Mouse (Mus musculus) adrenal gland, postnatal 36 days (tissue): ENCODE results near the gene N4bp2l1. TPM values are rescaled to one million over a fixed set of nuclear protein-coding genes. Genes with fewer than 3 reads are reported as not detected.
"Not testable (repeated sequence)": the region's sequence is repeated elsewhere in the genome, so short reads cannot be mapped to it uniquely, and the experiment has no call there.

Experiments used
- DNase-seq, 2 experiments: peaks; one replicate each; pipeline ENCODE4 v3.0.0; 2021; ENCODE audit warnings: mixed read lengths in 1 of 2
- long read RNA-seq, 2 experiments: library from polyadenylated mRNA; stranded (forward); transcript quantifications; one replicate each; pipeline ENCODE4 v2.0.0; 2021; ENCODE audit warnings: borderline sequencing depth in 2 of 2
- total RNA-seq, 2 experiments: library from RNA; stranded (reverse); gene quantifications; 2 replicates each; pipeline ENCODE4 v1.2.3; 2021

N4bp2l1 gene
- total RNA-seq: 10 to 100 TPM; 33.2 to 37.1 TPM
- long read RNA-seq, experiment 1, transcript N4bp2l1-201 (5 exons, 1,905 nt): major isoform, 26 of 39 reads
- long read RNA-seq, experiment 1, partial matches to known transcripts: 0 of 39 reads
- long read RNA-seq, experiment 1, other reads (novel, unspliced or antisense): 11 of 39 reads
- long read RNA-seq, experiment 2, transcript N4bp2l1-201 (5 exons, 1,905 nt): major isoform, 8 of 14 reads
- long read RNA-seq, experiment 2, partial matches to known transcripts: 0 of 14 reads
- long read RNA-seq, experiment 2, other reads (novel, unspliced or antisense): 4 of 14 reads

DNA sequence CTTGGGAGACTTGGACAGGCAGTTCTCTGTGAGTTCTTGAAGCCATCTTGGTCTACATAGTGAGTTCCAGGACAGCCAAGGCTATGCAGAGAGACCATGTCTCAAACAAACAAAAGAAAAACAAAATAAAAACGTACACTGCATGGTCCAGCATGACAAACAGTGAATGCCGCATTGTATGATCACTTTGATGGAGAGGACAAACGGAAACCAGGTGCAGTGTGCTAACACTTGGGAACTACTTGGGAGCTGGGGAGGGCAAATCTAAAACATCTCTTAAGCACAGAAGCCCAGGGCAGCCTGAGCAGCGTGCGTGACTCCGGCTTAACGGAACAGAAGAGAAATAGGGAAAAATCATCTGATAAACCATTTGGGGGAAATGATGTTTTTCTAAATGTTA, at the start of gene N4bp2l1:
N4bp2l1 (minus strand) TSS at position 101 of the 400 bp plus-strand sequence.
- DNase-seq: no peak

DNA sequence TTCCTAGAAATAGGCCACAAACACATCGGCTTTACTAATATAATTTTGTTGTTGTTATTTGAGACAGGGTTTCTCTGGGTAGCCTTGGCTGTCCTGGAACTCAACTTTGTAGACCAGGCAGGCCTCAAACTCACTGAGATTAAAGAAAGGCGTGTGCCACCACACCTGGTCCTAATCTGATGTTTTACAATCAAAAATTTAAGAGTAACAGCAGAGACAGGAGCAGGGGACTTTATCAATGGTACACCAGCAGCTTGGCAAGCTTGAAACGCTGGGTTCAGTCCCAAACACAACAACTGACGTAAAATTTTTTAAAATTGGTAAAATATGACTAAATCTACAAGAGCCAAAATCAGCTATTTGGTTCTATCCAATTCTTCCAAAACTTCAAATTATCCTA, 47.9 kb upstream of the N4bp2l1 start:
- no peak for DNase-seq

DNA sequence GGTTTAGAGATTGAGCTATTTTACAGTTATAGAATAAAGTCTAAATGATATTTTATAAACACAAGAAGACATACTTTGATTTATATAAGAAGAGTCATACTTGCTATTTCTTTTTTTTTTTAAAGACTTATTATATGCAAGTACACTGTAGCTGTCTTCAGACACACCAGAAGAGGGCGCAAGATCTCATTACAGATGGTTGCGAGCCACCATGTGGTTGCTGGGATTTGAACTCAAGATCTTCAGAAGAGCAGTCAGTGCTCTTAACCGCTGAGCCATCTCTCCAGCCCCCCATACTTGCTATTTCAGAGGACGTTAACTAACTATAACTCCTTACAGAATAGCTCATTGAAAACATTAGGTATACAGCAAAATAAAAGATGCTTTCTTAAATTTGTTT, 46.4 kb upstream of the N4bp2l1 start:
- DNase-seq: not testable (repeated sequence)

GRCm38 (mm10) chr5:150641440-150641839, 44.5 kb upstream of the N4bp2l1 start:
- no peak for DNase-seq

- no peak for DNase-seq
Measured at GRCm38 (mm10) chr5:150629692-150630091, 32.7 kb upstream of the N4bp2l1 start.

- DNase-seq: no peak
Measured at GRCm38 (mm10) chr5:150629272-150629671, 32.3 kb upstream of the N4bp2l1 start.

- no peak for DNase-seq
Measured at GRCm38 (mm10) chr5:150625528-150625927, 28.5 kb upstream of the N4bp2l1 start.

DNA sequence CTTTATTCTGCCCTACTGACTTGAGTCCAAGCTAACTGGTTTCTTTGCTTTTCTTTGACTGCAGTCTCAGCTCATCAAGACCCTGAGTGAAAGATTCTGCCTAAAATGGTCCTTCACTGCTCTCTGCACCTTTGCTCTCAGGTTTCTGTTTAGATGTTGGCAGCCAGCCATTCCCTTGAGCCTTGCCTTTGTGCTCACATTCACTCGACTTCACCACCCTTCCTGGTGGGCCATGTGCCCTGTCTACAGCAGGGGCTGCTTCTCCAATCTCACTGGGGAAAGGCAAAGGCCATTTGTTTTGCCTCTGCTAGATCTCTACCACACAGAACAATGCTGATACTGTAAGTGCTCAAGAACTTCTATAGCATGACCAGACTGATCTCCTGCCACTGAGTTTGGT, 25.8 kb upstream of the N4bp2l1 start:
- no peak for DNase-seq

DNA sequence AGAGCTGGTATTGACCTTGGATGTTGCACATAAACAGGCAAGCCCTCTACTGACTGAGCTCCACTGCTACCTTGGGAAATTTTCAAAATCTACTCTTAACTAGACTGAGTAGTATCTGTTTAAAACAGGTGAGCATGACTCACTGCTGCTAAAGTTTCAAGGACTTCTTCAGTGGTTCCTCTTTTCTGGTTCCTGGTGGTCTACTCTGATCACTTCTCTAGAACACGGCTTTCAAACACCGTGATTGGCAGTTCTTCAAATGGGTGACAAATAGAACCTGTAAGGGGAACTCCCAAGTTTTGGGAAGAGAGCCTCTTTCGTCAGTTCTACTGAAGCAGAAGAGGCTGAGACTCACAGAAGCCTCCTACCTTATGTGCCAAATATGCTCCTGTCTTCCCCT, 24.6 kb upstream of the N4bp2l1 start:
- DNase-seq: no peak

GRCm38 (mm10) chr5:150620588-150621135, 23.7 kb upstream of the N4bp2l1 start:
- no peak for DNase-seq

DNA sequence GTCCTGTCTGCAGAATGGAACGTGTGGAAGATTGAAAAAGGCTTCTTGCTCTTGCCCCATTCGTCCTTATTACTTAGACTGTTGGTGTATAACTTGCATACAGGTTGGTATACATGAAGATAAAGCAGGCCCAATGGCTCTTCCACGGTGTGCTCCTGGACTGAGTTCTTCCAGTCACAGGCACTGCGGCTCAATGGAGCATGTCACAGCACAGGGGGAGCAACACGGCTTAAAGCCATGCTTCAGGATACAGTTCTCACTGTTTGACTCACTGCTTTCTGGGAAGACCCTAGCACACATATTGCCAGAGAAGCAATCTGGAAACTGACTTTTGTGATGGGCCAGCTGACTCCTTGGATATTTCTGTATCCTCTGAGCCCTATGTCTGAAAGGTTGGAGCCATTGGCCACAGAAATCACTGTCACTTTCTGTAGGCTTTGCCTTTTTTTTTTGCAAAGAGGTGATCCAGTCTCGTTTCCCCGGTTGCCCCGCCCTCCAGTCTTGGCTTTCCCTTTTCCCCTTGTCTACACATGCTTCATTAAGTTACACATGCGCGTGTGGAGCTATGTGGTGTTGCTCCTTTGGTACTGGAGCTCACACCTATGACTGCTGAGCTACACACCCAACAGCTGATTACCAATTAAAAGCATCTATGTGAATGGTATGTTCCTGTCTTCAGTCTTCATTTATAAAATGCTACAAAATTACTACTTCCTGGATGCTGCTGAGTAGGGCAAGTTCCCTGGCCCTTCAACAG, 21.8 kb upstream of the N4bp2l1 start:
- DNase-seq: no peak

- DNase-seq: no peak
Measured at GRCm38 (mm10) chr5:150616731-150617130, 19.7 kb upstream of the N4bp2l1 start.

DNA sequence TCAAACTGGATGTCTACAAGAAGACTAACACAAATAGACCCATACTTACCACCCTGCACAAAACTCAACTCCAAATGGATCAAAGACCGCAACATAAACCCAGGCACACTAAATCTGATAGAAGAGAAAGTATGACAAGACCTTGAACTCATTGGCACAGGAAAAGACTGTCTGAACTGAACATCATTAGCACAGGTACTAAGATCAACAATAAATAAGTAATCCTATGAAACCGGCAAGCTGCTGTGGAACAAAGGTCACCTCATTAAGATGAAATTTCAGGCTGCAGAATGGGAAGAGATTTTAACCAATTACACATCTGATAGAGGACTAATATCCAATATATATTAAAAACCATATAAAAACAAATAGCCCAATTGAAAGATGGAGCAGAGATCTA, 19.2 kb upstream of the N4bp2l1 start:
- DNase-seq: no peak

DNA sequence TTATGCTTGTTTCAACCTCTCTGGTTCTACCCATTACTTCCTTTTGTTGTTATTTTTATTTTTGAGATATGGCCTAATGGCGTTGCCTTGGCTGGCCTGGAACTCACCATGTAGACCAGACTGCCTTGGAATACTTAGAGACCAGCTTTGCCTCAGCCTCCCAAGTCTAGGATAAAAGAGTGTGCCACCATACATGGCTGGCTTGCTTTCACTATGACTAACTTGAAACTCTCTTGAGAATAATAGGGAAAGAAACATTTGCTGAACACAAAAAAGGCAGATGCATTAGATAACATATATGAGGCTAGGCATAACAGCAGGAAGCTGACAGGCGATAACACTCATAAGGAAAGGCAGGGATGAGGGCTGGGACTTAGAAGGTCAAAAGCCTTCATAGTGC, 17.1 kb upstream of the N4bp2l1 start:
- DNase-seq: no peak

GRCm38 (mm10) chr5:150611697-150612096, 14.7 kb upstream of the N4bp2l1 start:
- peak; percentile 66 to 68 for DNase-seq

- DNase-seq: no peak
Measured at GRCm38 (mm10) chr5:150611136-150611535, 14.1 kb upstream of the N4bp2l1 start.

GRCm38 (mm10) chr5:150607631-150608030, 10.6 kb upstream of the N4bp2l1 start:
- DNase-seq: no peak

- no peak for DNase-seq
Measured at GRCm38 (mm10) chr5:150606131-150606530, 9.1 kb upstream of the N4bp2l1 start.

GRCm38 (mm10) chr5:150601441-150602230, 4.6 kb upstream of the N4bp2l1 start:
- DNase-seq: no peak

GRCm38 (mm10) chr5:150600554-150601440, 3.8 kb upstream of the N4bp2l1 start:
- peak; percentile 59 to 69 for DNase-seq
